Mouse (Mus musculus) ES-Bruce4 (cell line): ENCODE data around the gene Uroc1. TPM values are rescaled to one million over a fixed set of nuclear protein-coding genes. Genes with fewer than 3 reads are reported as not detected.
A peak's percentile ranks its signal among the peaks of the same experiment; 100 is the strongest.

Experiments
- H3K27ac ChIP-seq: 2 replicates; pipeline ENCODE4 v1.5.1; 2012; ENCODE audit warnings: low read length, inconsistent platforms; ENCODE audit not compliant: insufficient read depth
- H3K27me3 ChIP-seq: 2 replicates; pipeline ENCODE4 v1.6.1; 2012; ENCODE audit warnings: mild to moderate bottlenecking, low read length, inconsistent platforms; ENCODE audit not compliant: control insufficient read depth, poor library complexity, insufficient read depth, severe bottlenecking
- H3K36me3 ChIP-seq: 2 replicates; pipeline ENCODE4 v1.6.1; 2012; ENCODE audit warnings: inconsistent platforms, mild to moderate bottlenecking, low read length, moderate library complexity; ENCODE audit not compliant: control insufficient read depth, poor library complexity, insufficient read depth, severe bottlenecking
- H3K4me1 ChIP-seq: one replicate; pipeline ENCODE4 v1.8.1; 2011; ENCODE audit warnings: low read length; ENCODE audit not compliant: control insufficient read depth, insufficient read depth
- H3K4me3 ChIP-seq: 2 replicates; pipeline ENCODE4 v1.5.1; 2011; ENCODE audit warnings: low read depth, mild to moderate bottlenecking, low read length
- H3K9ac ChIP-seq: 2 replicates; pipeline ENCODE4 v1.6.1; 2012; ENCODE audit warnings: low read depth, mild to moderate bottlenecking, inconsistent platforms; ENCODE audit not compliant: poor library complexity, severe bottlenecking
- H3K9me3 ChIP-seq: replicated peaks from 2 replicates; pipeline ENCODE4 v1.6.1; 2012; ENCODE audit warnings: mild to moderate bottlenecking, low read length, inconsistent platforms; ENCODE audit not compliant: control insufficient read depth, poor library complexity, insufficient read depth, severe bottlenecking
- CTCF ChIP-seq: IDR thresholded peaks from one replicate; pipeline ENCODE4 v1.8.1; 2011; ENCODE audit warnings: low read depth, low read length
- EP300 ChIP-seq: IDR thresholded peaks from 2 replicates; pipeline ENCODE4 v1.6.1; 2011; ENCODE audit warnings: low read depth, low read length; ENCODE audit not compliant: insufficient read depth
- POLR2A ChIP-seq: IDR thresholded peaks from one replicate; pipeline ENCODE4 v1.8.1; 2011; ENCODE audit warnings: low read length; ENCODE audit not compliant: insufficient read depth
- polyA plus RNA-seq: library from polyadenylated mRNA; stranded (reverse); fragments of >200 nt; gene quantifications from 2 replicates; pipeline ENCODE4 v1.2.4, GENCODE M21; 2011; ENCODE audit warnings: low read depth; ENCODE audit not compliant: missing spikeins, insufficient read depth, insufficient read length

The Uroc1 gene
- polyA plus RNA-seq, result not detected in 2 replicates

DNA sequence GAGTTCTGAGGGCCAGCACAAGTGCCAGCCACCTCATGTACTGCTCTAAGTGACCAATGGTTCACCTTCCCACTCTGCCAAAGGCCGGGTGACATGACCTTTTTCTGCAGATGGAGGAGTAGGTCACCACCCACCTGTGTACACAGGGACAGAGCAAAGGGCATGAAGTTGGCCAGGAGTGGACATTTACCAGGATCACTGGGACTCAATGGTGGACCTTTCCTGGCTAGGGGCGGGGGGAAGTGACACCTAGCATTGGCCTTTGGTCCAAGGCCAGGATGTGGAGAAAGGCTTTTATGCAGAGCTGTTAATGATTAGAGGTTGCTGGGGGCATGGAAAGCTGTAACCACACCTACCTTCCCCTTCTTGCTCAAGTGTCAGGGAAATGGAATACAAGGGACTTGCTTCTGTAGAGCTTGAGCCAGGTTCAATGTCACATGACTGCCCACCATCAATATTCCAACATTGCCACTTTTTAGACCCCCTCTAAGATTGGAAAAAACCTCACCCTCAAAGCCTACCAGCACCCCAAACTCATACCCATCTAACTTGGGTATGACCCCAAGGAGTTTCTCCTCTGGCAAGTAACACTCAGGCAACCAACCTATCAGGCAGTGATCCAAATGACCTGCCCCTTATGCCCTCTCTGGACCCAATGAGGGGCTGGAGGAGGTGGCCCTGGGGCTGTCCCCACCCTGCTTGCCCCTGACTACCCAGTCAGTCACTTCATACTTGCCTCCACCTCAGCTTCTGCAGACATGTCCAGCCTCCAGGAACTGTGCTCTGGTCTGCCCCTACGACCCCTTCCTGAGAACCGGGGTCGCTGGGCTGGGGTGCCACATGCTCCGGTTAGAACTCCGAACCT, at the start of gene Uroc1:
Gene Uroc1, plus strand, starts transcription at position 724 of the 865 bp plus-strand sequence.
- H3K9me3 ChIP-seq, result no peaks in the 10 kb centered on the region
- H3K4me1 ChIP-seq, result no peaks in the 10 kb centered on the region
- H3K9ac ChIP-seq, result no peak within 1 kb of the TSS
- no peaks in the 10 kb centered on the region for H3K36me3 ChIP-seq
- no peak within 1 kb of the TSS for H3K27ac ChIP-seq
- H3K27me3 ChIP-seq, result no peaks in the 10 kb centered on the region
- TF ChIP-seq POLR2A (no peak), CTCF (no peak), EP300 (no peak)
- H3K4me3 ChIP-seq, result no peak within 1 kb of the TSS

DNA sequence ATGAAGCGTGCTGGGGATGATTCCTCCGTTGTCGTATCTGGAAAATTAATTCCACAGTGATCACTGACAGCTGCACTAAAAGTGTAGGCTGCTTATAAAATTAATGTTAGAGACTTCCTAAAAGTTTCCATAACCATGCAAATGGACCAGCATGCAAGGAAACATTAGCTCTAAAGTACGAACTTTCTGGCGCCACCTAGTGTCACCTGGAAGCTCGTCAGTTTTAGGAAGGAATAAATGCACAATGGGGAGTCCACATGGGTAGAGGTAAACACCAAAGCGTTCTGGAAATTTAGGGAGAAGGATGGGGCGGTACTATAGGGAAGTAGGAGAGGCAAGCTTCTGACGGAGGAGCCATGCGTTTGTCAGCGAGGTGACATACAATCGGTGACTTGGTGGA, 44.8 kb upstream of the Uroc1 start:
- H3K27ac ChIP-seq, result no peak overlapping the region
- H3K9me3 ChIP-seq, result peaks cover 14% of the 10 kb centered on the region
- TF ChIP-seq POLR2A (no peak), EP300 (no peak), CTCF (no peak)
- no peaks in the 10 kb centered on the region for H3K36me3 ChIP-seq
- no peak overlapping the region for H3K9ac ChIP-seq
- no peaks in the 10 kb centered on the region for H3K27me3 ChIP-seq
- H3K4me3 ChIP-seq, result no peak overlapping the region
- no peaks in the 10 kb centered on the region for H3K4me1 ChIP-seq

DNA sequence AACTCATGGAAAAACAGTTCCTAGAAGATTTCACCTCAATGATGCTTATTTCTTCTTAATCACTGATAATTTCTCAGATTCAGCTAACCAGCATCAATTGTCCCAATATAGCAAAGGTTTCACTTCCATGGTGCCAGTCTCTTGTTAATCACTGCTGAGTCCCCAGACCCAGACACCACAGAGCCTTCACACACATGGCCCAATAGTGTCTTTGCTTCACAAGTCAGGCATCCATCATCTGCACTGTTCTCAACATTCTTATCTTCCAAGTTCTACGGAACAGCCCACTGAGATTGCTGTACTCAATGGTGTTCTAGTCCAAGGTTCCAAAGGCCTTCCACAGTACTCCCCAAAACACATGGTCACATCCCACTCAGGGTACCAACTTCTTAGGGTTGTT, 32.2 kb upstream of the Uroc1 start, which contains the start of gene BC048671:
Gene BC048671, plus strand, starts transcription at position 301 of the 400 bp plus-strand sequence.
- no peaks in the 10 kb centered on the region for H3K4me1 ChIP-seq
- no peaks in the 10 kb centered on the region for H3K36me3 ChIP-seq
- H3K27me3 ChIP-seq, result no peaks in the 10 kb centered on the region
- no peak within 1 kb of the TSS for H3K9ac ChIP-seq
- no peak for TF ChIP-seq EP300
- TF ChIP-seq CTCF, result no peak
- no peak for TF ChIP-seq POLR2A
- H3K4me3 ChIP-seq, result no peak within 1 kb of the TSS
- no peaks in the 10 kb centered on the region for H3K9me3 ChIP-seq
- no peak within 1 kb of the TSS for H3K27ac ChIP-seq

DNA sequence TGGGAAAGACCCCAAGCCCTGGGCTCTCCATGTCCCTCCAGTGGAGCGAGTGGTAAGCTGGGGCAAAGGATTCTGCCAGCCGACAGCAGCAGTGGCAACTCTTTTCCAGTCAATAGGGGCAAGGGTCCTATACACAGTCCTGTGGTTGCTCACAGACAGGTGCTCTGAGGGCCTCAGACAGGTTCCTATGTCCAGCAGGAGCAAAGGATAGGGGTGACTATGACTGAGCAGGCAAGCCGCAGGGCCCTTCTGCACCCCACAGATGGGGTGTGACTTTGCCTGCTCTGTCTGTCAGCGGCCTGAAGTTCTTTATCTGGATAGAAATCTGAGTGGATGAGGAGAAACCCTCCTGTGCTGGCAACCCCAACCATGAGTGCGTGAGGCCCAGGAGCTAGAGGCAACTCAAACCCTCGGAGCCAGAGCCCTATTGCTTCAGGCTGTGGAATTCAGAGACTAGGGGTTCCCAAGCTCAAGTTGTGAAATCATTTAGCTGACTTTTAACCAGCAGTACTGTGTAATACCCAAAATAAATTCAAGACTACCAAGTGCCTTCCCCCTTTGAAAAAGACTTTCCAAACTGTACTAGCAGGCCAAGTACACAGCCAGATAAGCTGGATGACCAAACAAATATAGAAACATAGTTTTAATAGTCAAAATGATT, 26.6 kb upstream of the Uroc1 start:
- Histone ChIP-seq H3K4me1 (no peaks in the 10 kb centered on the region), H3K9ac (no peak overlapping the region), H3K27me3 (peaks cover 7% of the 10 kb centered on the region), H3K4me3 (no peak overlapping the region), H3K36me3 (no peaks in the 10 kb centered on the region), H3K9me3 (peaks cover 12% of the 10 kb centered on the region), H3K27ac (no peak overlapping the region)
- TF ChIP-seq CTCF (no peak), EP300 (no peak), POLR2A (no peak)

DNA sequence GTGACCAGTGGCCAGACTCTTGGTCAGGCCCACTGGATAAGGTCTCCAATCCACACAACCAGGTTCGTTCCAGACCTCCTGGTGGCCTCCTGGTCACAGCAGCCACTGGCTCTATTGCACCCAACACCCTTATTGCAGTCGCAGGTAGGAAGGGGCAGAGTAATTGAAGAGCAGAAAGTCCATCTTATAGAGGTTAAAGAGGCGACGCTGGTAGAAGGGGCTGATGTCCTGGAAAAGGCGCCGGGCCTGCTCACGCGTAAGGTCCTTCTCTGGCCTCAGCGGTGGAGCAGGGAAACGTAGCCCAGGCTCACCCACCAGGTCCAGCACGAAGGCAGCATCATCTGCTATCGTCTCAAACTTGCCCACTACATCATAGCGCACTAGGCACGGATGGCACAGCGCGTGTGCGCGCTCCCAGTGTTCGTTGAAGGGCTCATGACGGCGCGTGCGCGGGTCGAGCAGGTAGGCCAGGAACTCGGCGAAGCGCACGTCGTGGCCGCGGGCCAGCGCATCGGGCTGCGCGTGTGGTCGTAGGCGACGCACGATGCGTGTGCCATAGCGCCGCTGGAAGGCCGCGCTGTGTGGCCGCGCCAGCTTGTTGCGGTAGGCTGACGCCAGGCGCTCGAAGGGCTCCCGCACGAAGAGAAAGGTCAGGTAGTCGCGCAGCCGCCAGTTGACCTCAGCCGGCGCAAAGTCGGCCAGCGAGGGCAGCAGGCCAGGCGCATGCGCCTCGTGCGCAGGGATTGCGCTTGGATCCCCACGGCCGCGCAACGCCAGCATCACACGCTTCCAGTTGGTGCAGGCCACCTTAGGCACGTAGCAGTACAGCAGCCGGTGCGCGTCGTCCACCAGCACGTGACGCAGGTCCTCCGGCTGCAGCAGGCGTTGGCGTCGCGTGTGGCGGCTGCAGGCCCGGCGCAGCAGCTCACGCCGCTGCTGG, 24.0 kb upstream of the Uroc1 start:
- H3K4me3 ChIP-seq, result peak overlapping the region; percentile 31
- H3K27ac ChIP-seq, result no peak overlapping the region
- peaks cover 21% of the 10 kb centered on the region for H3K9me3 ChIP-seq
- no peak for TF ChIP-seq CTCF
- no peak for TF ChIP-seq POLR2A
- TF ChIP-seq EP300, result no peak
- H3K4me1 ChIP-seq, result no peaks in the 10 kb centered on the region
- no peak overlapping the region for H3K9ac ChIP-seq
- peaks cover 7% of the 10 kb centered on the region for H3K27me3 ChIP-seq
- H3K36me3 ChIP-seq, result no peaks in the 10 kb centered on the region
